Mouse (Mus musculus) liver, adult 2 months (tissue): ENCODE measurements at regions not wholly inside any gene's neighbourhood (a gene's known extent, or its start where the extent isn't known, plus 50 kb on each side); places are given as distances from the start of the nearest gene placed in this dataset.

Experiments
- CTCF ChIP-seq: fragments of 200-500 bp; IDR thresholded peaks from 2 replicates; pipeline ENCODE4 v1.5.1; 2011; ENCODE audit warnings: low read depth, low read length, control low read depth
- POLR2A ChIP-seq: fragments of 200-500 bp; IDR thresholded peaks from 2 replicates; pipeline ENCODE4 v1.6.1; 2011; ENCODE audit warnings: low read length, control low read depth; ENCODE audit not compliant: insufficient read depth; ENCODE audit errors: extremely low read depth

DNA sequence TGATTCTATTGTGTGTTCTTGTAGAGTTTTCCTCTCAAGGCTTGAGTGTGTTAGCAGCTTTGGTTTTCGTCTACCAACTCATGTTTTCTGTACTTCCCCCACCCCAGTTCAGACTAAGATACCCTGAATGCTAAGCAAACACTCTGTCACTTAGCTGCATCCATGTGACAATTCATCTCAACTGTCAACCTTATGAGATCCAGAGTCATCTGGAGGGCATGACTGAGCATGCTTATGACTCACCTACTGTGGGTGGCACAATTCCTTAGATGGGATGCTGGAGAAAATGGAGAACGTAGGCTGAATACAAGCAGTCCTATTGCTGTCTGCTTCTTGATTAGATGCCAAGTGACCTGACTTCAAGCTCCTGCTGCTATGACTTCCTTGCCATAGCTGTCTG lies 73.3 kb upstream of the Gpr158 start:
- TF ChIP-seq CTCF, result no peak
- no peak for TF ChIP-seq POLR2A
